Mouse (Mus musculus) adrenal gland (tissue): ENCODE data around the gene Emg1.
"Not testable (repeated sequence)": the region's sequence is repeated elsewhere in the genome, so short reads cannot be mapped to it uniquely, and the experiment has no call there.

Source experiments
- intact Hi-C: fragments of 180-260 bp; cut with DNase I; formaldehyde crosslinking; loops from one replicate; pipeline ENCODE4 v1.15.1; 2025

Emg1 gene

GRCm38 (mm10) chr6:124686644-124687043 is 25.3 kb downstream of the Emg1 start:
- intact Hi-C loops, result loop anchor here (5.0 kb wide), 1 partner anchor 44 kb away; no protein-coding TSS in a partner anchor

DNA sequence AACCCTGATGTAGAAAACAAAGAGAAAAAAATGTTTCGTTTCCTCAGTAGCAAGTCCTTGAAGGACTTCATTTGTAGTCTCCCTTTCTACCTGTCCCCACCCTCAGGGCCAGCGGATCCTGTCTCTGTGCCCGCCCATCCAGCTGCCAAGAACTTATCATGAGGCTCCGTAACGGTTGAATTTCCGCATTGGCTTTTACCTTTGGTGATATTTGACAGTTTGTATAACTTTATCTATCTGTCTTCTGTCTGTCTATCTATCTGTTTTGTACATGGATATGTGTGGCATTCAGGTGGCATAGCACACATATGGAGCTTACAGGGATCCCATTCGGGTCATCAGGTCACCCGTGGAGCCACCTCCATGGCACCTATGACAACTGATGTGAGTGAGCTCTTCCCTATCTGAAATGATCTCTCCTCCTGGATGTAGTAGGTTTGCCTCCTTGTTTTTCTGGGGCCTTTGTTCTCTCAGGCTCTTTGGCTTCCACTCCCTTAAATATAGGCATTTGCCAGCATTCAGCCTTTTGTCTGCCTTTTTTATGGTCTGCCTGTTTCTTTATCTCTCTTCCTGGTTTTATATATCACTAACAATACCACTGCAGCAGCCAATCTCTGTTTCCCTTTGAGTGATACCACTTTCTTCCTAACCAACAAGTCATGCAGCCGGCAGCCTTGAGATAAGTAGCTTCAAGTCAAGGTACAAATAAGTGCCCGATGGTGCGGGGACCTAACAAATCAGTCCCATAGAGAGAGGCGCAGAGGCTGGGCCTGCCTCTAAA is 26.2 kb downstream of the Emg1 start:
- intact Hi-C loops, result loop anchor here (5.0 kb wide), 1 partner anchor 43 kb away; no protein-coding TSS in a partner anchor

GRCm38 (mm10) chr6:124683591-124684417 is 28.2 kb downstream of the Emg1 start:
- intact Hi-C loops, result no loop called here

- intact Hi-C loops, result not testable (repeated sequence)
Observed at GRCm38 (mm10) chr6:124682291-124682690, 29.7 kb downstream of the Emg1 start.

DNA sequence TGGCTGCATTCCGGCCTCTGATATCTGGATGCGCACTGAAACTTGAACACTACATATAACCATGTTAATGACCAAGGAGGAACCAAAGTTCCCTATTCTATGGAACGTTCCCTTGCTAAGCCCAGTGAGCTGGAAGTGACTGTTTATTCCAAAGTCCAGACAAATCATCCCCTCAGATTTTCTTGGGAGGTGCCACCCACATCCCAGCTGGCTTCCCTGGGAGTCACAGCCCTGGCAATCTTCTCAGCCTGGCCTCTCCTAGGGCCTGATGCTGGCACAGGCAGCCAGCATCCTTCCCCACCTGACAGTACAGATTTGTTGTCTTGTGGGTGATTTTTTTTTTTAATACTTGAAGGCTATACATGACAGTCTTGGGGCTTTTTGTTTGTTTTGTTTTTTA is 32.5 kb downstream of the Emg1 start:
- intact Hi-C loops, result no loop called here

DNA sequence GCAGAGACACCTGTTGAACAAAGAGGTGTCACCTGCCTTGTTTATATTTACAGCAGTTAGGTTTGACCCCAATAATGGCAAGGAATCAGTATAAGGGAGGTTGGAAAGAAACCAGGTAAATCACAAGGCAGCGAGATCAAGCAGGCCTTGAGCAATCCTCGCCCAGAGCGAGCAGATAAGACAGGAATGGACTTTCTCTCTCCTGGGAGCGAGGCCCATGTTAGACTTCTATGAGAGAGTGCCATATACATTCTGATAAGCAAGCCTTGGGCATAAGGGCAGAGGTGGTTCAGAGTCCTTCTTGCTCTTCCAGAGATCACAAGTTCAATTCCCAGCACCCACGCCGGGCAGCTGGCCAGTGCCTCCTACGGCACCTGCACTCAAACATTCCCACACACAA is 33.2 kb downstream of the Emg1 start:
- intact Hi-C loops, result no loop called here

DNA sequence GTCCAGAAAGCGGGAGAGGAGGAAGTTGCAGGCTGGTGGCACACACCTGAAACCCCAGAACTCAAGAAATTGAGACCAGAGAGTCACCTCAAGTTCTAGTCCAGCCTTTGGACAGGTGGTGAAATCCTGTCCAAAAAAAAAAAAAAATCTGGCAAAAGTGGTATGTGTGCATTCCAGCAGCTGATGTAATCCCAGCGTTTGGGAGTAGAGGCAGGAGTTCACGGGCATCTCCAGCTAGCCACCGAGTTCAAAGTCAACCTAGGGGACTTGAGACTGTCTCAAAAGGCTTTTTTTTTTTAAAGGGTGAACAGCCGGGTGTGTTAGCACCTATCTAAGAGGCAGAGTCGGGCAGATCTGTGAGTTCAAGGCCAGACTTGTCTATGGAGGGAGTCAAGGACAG is 35.8 kb downstream of the Emg1 start:
- intact Hi-C loops, result no loop called here

DNA sequence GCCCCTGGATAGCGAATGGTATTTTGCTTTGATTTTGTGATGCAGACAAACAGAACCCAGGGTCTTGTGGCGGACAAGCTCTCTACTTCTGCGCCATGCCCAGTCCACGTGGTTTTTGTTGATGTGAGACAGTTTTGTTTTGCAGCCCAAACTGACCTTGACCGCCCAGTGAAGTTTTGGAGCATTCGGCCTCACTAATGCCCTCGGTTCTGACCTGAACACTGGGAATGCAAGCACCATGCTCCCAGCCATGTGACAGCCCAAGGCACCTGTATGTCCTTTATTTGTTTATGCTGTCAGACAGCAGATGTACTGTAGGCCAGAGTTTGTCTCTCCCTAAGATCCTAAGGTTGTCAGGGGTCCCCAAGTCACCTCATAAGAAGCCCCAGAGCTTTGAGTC is 37.4 kb downstream of the Emg1 start:
- intact Hi-C loops, result no loop called here

DNA sequence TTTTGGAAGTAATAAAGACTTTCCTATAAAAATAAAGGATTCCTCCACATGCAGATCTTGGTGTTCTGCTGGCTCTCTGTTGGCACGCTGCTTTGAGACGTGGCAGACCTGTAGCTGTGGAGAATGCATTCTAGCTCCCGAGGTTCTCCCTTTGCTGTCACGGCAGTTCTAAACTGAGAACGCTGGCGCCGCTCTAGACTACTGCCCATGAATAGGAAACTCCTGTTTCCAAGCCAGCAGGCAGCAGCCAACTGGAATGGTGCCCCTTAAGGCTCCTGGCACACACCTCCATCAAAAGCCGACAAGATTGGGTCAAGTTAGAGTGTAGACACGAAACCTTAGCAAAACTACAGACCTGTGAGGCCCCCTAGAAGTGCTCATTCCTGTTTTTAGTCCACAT is 38.4 kb downstream of the Emg1 start:
- intact Hi-C loops, result no loop called here

DNA sequence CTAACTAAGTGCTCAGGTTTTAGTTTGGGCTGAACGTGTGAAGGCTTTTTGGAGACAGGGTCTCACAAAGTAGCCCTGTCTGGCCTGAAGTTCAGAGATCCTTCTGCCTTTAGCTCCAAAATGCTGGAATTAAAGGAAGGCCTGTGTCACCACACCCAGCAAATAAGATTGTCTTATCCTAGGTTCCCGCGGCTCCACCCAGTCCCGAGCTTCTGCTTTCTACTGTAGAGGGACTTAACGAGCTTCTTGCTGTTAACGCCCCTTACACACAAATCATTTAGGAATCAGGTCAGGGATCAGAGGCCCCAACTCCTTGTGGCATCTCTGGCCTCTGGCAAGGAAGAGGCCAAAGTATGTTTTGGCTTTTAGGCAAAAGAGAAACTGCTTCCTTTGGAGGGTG is 39.9 kb downstream of the Emg1 start:
- intact Hi-C loops, result no loop called here

DNA sequence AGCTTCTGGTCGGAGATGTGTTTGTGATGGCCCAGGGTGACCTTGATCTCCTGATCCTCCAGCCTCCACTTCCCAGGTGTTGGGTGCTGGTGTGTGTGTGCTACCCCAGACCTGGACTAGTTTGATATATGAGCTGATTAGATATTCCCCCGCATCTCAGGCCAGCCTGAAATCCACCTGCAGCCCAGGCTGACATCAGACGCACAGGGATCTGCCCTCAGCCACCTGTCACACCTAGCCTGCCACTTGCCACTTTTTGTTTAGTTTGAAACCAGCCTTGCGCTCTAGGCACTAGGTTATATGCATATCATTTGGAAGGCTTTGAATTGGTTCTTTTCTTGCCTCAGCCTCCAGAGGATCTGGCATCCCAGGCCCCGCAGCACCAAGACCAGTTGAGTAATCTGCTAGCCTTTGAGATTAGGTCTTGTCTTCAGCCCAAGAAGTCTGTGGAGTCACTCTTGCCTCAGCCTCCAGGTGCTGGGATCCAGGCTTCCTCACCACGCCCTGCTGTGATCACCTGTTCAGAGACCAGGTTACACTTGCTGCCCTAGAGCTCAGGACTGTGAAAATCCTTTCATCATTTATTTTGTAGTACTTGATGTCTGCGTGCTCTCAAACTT is 41.6 kb downstream of the Emg1 start:
- intact Hi-C loops, result no loop called here

DNA sequence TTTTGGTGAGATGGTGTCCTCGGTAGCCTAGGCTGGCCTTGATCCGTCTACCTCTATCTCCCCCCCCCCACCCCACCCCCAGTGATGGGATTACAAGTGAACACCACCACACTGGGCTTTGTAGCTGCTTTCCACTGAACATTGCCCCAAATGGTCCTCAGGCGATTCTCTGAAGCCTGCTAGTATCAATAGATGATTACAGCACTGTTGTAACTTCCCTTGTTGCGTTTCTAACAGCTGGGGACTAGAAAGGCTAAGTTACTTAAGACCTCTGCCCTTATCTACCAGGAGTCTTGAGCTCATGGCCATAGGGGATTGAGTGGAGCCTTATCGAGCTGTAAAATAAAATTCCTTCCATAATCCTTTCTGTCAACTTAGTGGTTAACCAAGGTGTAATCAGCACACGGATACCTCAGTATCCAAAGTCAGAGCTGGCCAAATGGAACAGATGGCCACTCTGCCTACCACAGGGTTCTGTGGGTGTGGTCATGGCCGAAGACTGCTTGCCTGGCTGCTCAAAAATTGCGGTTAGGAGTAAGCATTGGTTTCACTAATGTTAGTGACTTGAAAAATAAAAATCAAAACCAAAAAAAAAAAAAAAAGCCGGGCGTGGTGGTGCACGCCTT is 42.6 kb downstream of the Emg1 start:
- intact Hi-C loops, result no loop called here

DNA sequence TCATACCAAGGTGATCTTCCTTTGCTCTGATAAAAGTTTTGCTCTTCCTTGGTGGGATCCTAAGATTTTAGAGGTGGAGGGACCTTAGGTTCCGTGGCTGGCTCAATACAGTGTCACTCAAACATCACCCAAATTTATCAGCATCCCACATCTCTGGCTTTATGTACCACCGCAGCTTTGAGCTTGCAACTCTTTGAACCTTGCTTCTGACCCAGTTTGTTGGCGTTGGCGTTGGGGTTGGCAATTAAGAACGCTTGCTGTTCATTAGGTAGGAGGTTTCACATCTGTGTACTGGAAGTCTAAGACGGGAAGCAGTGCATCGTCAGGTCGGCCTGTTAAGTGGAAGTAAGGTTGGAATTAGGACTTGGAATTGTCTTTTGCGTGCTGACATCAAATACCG is 47.0 kb downstream of the Emg1 start:
- intact Hi-C loops, result no loop called here

DNA sequence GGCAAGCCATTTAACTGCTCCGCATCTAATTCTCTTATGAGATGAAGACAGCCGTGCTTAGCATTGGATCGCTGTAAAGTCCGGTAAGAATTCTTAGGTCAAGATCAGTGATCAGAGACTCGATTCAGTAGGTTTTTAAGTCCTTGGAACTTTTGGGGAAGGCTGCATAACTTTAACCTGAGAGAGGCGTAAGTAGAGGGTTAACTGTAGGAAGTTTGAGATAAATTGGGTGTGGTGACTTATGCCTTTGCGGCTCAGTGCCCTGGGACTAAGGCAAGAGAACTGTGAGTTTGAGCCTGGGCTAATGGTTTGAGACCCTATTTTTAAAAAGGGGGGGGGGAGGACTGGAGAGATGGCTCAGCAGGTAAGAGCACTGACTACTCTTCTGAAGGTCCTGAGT is 47.7 kb downstream of the Emg1 start:
- intact Hi-C loops, result loop anchor here (5.0 kb wide), 1 partner anchor 38 kb away; no protein-coding TSS in a partner anchor

DNA sequence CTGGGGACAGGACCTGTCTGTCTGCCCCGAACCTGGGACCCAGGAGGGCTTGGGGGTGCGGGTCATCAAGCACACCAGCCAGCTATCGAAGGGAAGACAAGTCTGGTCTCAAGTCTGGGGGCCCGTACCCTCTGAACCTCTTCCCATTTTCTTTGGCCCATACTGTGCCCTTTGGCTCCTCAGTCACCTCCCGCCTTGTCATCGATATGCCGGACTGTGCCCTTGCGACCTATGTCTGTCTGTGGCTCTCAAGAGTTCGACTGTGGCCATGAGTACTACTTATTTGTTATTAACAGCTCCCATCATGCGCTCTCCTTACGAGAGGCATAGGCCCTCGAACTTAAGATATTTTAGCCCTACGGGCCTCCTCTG is 48.6 kb downstream of the Emg1 start:
- intact Hi-C loops, result loop anchor here (5.0 kb wide), 1 partner anchor 39 kb away; no protein-coding TSS in a partner anchor

DNA sequence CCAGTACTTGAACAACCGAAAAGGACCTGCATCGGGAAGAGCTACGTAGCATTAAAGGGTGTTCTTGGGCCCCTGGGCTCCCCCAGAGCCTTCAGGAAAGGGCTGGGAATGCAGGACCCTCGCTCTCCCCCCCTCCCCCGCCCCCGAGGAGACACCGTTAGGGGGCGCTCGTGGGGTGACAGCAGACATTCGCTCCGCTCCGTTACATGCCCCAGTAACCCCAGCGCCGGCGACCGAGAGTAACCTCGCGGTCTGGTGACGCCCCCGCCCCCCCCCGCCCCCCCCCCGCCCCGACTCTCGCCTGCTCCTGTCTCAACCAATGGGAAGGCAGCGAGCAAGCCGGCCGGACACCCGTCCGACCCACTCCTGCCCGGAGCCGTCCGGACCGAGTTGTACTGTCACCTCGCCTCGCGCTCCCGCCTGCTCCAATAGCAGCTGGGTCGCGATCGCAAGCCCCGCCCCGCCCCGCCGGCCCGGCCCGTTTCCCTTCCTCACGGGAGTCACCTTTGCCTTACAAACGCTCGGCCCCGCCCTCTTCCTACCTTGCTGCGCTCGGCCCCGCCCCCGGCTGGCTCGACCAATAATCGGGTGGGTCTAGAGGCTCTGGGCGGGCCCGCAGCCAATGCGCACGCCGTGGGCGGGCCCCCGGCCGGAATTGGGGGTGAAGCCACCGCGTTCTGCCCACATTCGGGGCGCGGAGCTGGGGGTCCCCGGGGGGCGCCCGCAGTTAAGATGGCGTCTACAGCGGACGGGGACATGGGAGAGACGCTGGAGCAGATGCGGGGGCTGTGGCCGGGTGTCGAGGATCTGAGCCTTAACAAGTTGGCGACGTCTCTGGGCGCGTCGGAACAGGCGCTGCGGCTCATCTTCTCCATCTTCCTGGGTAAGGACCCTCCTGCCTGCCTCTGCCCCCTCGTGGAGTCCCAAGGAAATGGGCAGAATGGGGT is 49.2 kb downstream of the Emg1 start, which contains the start of gene Lpcat3:
Gene Lpcat3 (plus strand): TSS at position 551 of the 947 bp plus-strand sequence.
- intact Hi-C loops, result loop anchor here (5.0 kb wide), 1 partner anchor 40 kb away; no protein-coding TSS in a partner anchor

GRCm38 (mm10) chr6:124661995-124662394 is 50.0 kb downstream of the Emg1 start:
- intact Hi-C loops, result loop anchor here (5.0 kb wide), 1 partner anchor 40 kb away; no protein-coding TSS in a partner anchor

DNA sequence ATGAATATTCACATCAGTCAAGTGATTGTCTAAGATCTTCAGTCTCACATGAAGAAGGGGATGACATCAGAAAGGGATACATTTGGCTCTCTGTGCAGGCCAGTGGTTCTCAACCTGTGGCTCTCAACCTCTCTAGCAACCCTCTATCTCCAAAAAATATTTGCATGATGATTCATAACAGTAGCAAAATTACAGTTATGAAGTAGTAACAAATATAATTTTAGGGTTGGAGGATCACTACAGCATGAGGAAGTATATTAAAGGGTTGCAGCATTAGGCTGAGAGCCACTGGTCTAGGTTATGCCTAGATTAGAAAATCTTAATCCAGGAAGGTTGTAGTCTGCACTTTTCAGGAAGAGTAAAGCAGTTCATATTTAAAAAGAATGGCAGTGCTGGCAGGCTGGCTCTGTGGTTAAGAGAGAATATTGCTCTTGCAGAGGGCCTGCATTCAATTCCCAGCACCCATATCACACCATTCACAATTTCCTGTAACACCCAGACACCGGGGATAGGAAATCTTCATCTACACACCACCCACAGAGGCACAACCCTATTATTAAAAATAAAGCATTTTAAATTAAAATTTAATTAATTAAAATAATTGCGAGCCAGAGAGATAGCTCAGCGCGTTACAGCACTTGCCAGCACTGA is 50.7 kb downstream of the Emg1 start:
- intact Hi-C loops, result loop anchor here (5.0 kb wide), 1 partner anchor 41 kb away; no protein-coding TSS in a partner anchor

DNA sequence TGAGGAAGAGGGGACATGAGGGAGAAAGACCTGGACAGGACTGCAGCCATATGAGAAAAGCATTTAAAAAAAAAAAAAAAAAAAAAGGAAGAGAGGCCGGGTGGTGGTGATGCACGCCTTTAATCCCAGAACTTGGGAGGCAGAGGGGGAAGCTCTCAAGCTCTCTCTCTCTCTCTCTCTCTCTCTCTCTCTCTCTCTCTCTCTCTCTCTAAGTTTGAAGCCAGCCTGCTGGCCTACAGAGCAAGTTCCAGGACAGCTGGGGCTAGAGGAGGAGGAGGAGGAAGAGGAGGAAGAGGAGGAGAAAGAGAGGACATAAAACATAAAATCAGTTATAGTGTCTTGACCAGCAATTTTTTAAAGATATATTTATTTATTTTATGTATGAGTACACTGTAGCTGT is 53.9 kb downstream of the Emg1 start:
- intact Hi-C loops, result no loop called here

DNA sequence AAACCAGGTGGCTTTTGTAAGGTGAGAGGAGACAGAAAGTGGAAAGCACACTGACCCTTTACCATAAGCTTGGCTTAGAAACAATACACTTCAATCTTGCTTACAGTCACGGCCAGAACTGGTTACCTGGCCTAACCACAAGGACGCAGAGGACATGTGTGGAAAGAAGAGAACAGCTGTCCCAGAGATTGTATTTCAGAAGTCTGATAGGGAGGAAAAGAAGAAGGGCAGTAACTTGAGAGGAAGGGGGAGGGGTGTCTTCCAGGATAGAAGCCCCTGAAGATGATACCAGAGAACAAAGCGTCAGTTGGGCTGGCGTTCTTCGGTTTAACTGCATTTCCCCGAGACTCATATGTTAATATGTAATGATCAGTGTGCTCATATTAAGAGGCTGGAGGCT is 56.1 kb downstream of the Emg1 start:
- intact Hi-C loops, result no loop called here
